Mouse (Mus musculus): ENCODE measurements at regions not wholly inside any gene's neighbourhood (a gene's known extent, or its start where the extent isn't known, plus 50 kb on each side); places are given as distances from the start of the nearest gene placed in this dataset.

DNA sequence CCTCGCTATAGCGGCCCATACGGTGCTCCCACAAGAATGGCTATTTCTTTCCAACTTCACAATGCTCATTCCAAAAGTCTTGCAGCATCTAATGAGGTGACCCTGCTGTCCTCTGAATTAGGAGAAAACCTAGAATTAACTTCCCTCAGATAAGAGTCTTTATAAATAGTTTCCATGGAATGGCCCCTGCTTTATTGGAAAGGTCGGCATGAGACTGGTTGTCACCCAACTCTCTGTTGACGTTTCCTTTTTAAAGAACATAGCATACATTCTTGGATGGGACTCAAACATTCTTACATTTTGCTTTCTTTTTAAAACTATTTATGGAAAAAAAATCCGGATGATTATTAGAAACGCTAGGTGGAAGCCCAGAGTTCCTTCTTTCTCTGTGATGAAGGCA, 53.9 kb upstream of the Lmcd1 start:
- TF ChIP-seq EP300 (optimal IDR thresholded peaks at IDR 0.05) (no peak), CTCF (IDR thresholded peaks at IDR 0.05; ENCODE audit: low read depth) (no peak)

Measured in stomach, postnatal 0 days (tissue).